Mouse (Mus musculus) midbrain, postnatal 0 days (tissue): ENCODE results near the gene Tgm5. TPM values are rescaled to one million over a fixed set of nuclear protein-coding genes. Genes with fewer than 3 reads are reported as not detected.
"Not testable (repeated sequence)": the region's sequence is repeated elsewhere in the genome, so short reads cannot be mapped to it uniquely, and the experiment has no call there.

Experiments
- ATAC-seq: fragments of 200-750 bp; cut with Nextera tagmentation; 2 replicates; pipeline ENCODE4 v1.8.0; 2017; ENCODE audit warnings: moderate number of reproducible peaks, mild to moderate bottlenecking, moderate TSS enrichment, moderate library complexity; ENCODE audit not compliant: low FRiP score
- DNase-seq: peaks from one replicate; pipeline ENCODE4 v3.0.0-alpha.2; 2015; ENCODE audit warnings: low spot score
- H3K27ac ChIP-seq: fragments of 300-500 bp; sonication (generic); 2 replicates; pipeline ENCODE4 v1.5.1; 2014; ENCODE audit warnings: low read depth, mild to moderate bottlenecking, low read length, mixed read lengths
- H3K27me3 ChIP-seq: fragments of 300-500 bp; sonication (generic); 2 replicates; pipeline ENCODE4 v1.6.1; 2014; ENCODE audit warnings: low read length, control low read depth, mixed read lengths; ENCODE audit not compliant: insufficient read depth
- H3K36me3 ChIP-seq: fragments of 300-500 bp; sonication (generic); 2 replicates; pipeline ENCODE4 v1.6.1; 2014; ENCODE audit warnings: low read length, control low read depth, mixed read lengths; ENCODE audit not compliant: insufficient read depth
- H3K4me1 ChIP-seq: fragments of 300-500 bp; sonication (generic); 2 replicates; pipeline ENCODE4 v1.6.1; 2014; ENCODE audit warnings: mild to moderate bottlenecking, control low read depth, antibody characterized with exemption, low read length, mixed read lengths; ENCODE audit not compliant: insufficient read depth
- H3K4me2 ChIP-seq: fragments of 300-500 bp; sonication (generic); 2 replicates; pipeline ENCODE4 v1.6.1; 2014; ENCODE audit warnings: low read depth, mild to moderate bottlenecking, low read length, mixed read lengths; ENCODE audit not compliant: poor library complexity, severe bottlenecking
- H3K4me3 ChIP-seq: fragments of 300-500 bp; sonication (generic); 2 replicates; pipeline ENCODE4 v1.5.1; 2014; ENCODE audit warnings: low read depth, mild to moderate bottlenecking, low read length, moderate library complexity
- H3K9ac ChIP-seq: fragments of 300-500 bp; sonication (generic); replicated peaks from 2 replicates; pipeline ENCODE4 v1.6.1; 2014; ENCODE audit warnings: mild to moderate bottlenecking, low read length, moderate library complexity, mixed read lengths; ENCODE audit not compliant: poor library complexity, severe bottlenecking
- H3K9me3 ChIP-seq: fragments of 300-500 bp; sonication (generic); 2 replicates; pipeline ENCODE4 v1.6.1; 2016; ENCODE audit warnings: low read length, control low read depth
- CTCF ChIP-seq: IDR thresholded peaks from 2 replicates; pipeline ENCODE4 v1.5.1; 2016; ENCODE audit warnings: antibody characterized with exemption, mild to moderate bottlenecking
- WGBS: fragments of 180-500 bp; shearing (Covaris S2); extraction: QIAGEN DNeasy Blood & Tissue Kit; methylation state at CpG from one replicate; pipeline ENCODE4 v1.1.7; 2014; 5-methylcytosine and 5-hydroxymethylcytosine counted together
- polyA plus RNA-seq: library from polyadenylated mRNA; unstranded; fragments of >200 nt; fragmentation: Nextera tagmentation; extraction: Ambion mirVana; gene quantifications from 2 replicates; pipeline ENCODE4 v1.2.1, GENCODE M21; 2015
- total RNA-seq: library from RNA; depleted of rRNA; stranded (reverse); fragments of >200 nt; gene quantifications from 2 replicates; pipeline ENCODE4 v1.2.3, GENCODE M21; 2014; rRNA removed

Tgm5 gene
- 0.14 and 0.44 TPM in 2 replicates for total RNA-seq
- polyA plus RNA-seq, result 0.11 and 0.32 TPM in 2 replicates

DNA sequence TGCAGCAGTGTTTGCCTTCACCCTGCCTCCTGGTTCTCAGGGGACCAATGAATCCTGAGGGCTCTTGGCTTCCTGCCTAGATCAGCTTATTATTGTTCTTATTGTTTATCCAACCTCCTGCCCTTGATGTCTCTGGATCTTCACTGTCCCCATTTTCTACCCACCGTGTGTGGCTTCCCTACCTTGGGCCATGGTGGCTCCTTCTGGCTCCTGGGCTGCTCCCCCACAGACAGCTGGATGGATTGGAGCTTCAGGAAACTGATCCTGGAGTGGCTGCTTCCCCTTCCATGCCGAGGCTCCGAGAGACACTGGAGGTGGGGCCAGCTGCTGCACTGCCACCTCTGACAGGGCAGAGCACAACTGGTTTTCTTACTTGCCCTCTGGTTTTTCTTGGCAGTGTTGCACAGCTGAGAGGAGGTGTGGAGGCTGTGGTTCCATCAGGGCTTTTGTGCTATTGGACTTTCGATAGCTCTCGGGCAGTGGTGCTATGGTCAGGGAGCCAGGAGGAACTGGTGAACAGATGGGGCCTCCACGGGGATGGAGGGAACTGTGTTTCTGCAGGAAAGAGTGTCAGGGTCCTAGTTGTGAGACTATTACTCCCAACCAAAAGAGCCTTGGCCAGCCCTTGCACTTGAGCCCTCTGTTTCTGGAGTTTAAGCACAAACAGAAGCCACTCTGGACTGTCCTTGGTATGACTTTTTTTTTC, at the start of gene Tgm5:
Gene Tgm5, minus strand, starts transcription at position 362 of the 706 bp plus-strand sequence.
- ATAC-seq (no peak), DNase-seq (no peak)
- Histone ChIP-seq H3K9me3 (no peaks in the 10 kb centered on the region), H3K36me3 (no peaks in the 10 kb centered on the region), H3K27ac (no peak within 1 kb of the TSS), H3K9ac (no peak within 1 kb of the TSS), H3K4me3 (no peak within 1 kb of the TSS), H3K4me1 (no peaks in the 10 kb centered on the region), H3K4me2 (no peak within 1 kb of the TSS), H3K27me3 (no peaks in the 10 kb centered on the region)
- TF ChIP-seq CTCF, result no peak
- WGBS, result 60% methylated on average over 6 of the region's 6 CpGs

DNA sequence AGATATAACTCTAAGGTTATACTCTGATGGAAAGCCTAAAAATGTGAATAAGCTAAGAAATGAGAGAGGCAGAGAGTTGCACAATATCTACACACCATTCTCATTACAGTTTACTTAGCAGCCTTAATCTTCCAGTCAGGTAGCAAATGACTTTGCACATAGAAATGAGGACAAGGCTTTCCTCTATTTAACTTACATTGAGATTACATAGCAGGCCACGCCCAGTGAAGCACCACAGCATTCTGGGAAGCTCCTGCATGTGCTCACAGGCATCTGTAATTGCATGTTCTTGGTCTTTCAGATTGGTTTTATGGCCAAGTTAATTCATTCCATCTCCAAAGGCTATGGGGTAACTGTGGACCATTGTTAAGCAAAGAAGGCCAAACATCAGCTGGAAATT, 47.2 kb upstream of the Tgm5 start:
- Histone ChIP-seq H3K4me3 (no peak overlapping the region), H3K9me3 (no peaks in the 10 kb centered on the region), H3K27me3 (no peaks in the 10 kb centered on the region), H3K9ac (no peak overlapping the region), H3K27ac (no peak overlapping the region), H3K4me1 (no peaks in the 10 kb centered on the region), H3K4me2 (no peak overlapping the region), H3K36me3 (no peaks in the 10 kb centered on the region)
- no peak for DNase-seq
- 74% methylated on average over 1 of the region's 1 CpGs for WGBS
- no peak for ATAC-seq
- no peak for TF ChIP-seq CTCF

DNA sequence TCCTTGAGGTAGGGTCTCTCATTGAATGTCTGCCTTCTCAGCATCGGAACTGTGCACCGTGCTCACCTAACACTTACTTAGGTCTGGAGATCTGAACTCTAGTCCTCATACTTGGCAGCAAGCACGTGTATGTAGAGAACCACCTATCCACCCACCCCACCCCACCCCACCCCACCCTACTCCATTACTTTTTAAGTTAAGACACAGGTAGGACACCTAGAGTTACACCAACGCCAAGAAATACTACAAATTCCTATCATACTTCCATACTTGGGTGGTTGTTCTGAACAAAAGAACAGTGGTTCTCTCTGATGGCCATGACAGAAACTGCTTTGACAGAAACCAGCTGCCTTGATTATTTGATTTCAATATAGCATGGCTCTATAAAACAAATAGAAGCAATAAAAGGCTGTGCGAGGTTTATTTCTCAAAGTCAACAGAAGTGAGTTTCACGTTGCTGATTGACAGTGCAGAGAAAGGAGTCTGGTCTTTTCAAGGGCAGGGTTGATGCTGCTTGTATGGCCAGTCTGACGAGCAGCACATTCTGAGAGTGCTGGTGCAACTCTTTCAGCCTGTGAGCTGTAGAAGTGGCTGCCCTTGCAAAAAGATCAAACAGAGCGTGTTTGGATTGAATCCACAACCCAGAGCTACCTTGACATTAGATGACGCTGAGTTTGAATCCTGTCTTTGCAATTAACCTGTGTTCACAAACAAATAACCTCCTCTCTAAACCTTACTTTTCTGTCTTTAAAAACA, 43.4 kb upstream of the Tgm5 start:
- no peak overlapping the region for H3K27ac ChIP-seq
- H3K4me3 ChIP-seq, result no peak overlapping the region
- H3K4me2 ChIP-seq, result no peak overlapping the region
- TF ChIP-seq CTCF, result no peak
- no peaks in the 10 kb centered on the region for H3K4me1 ChIP-seq
- no peaks in the 10 kb centered on the region for H3K9me3 ChIP-seq
- no peak for DNase-seq
- 63% methylated on average over 9 of the region's 9 CpGs for WGBS
- no peaks in the 10 kb centered on the region for H3K27me3 ChIP-seq
- H3K36me3 ChIP-seq, result no peaks in the 10 kb centered on the region
- no peak for ATAC-seq
- no peak overlapping the region for H3K9ac ChIP-seq

DNA sequence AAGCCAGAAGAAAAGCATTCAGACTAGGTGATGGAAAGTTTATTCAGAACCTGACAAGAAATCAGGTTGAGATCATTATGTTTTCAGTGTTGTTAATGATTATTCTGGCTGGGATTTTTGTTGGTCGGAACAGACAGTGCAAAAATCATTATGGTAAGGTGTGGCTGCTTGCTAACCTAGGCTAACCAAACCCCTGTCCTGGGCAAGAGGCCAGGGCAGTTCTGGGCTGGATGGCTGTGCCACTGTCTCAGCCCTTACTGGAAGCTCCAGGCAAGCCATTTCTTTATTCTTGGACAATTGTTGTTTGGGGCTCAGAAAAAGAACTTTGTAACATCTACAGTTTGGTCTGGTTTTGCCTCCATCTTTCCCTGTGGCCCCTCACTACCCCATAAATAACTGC, 41.9 kb upstream of the Tgm5 start:
- no peaks in the 10 kb centered on the region for H3K27me3 ChIP-seq
- WGBS, result 88% methylated on average over 1 of the region's 1 CpGs

DNA sequence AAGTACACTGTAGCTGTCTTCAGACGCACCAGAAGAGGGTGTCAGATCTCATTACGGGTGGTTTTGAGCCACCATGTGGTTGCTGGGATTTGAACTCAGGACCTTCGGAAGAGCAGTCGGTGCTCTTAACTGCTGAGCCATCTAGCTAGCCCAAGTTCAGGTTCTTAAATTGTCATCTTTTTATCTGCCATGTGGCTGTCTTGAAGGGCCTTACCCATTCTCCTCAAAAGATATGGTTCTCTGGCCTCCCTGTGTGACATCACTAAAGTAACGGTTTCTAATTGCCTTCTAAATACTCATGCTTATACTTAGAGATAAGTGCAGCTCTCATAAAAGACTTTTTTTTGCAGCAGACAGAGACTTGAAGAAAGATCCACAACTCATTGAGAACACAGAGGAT, 40.7 kb upstream of the Tgm5 start:
- not testable (repeated sequence) for H3K9me3 ChIP-seq, ATAC-seq, H3K27me3 ChIP-seq, H3K27ac ChIP-seq, H3K9ac ChIP-seq, H3K4me2 ChIP-seq, DNase-seq, H3K4me1 ChIP-seq, H3K4me3 ChIP-seq, H3K36me3 ChIP-seq
- WGBS, result 90% methylated on average over 5 of the region's 5 CpGs

More for the DNA sequence above, 41.9 kb upstream of the Tgm5 start:
- ATAC-seq (no peak), DNase-seq (no peak)
- H3K4me2 ChIP-seq, result no peak overlapping the region
- H3K9me3 ChIP-seq, result no peaks in the 10 kb centered on the region
- no peaks in the 10 kb centered on the region for H3K4me1 ChIP-seq
- no peak for TF ChIP-seq CTCF
- H3K36me3 ChIP-seq, result no peaks in the 10 kb centered on the region
- no peak overlapping the region for H3K4me3 ChIP-seq
- no peak overlapping the region for H3K9ac ChIP-seq
- H3K27ac ChIP-seq, result no peak overlapping the region

DNA sequence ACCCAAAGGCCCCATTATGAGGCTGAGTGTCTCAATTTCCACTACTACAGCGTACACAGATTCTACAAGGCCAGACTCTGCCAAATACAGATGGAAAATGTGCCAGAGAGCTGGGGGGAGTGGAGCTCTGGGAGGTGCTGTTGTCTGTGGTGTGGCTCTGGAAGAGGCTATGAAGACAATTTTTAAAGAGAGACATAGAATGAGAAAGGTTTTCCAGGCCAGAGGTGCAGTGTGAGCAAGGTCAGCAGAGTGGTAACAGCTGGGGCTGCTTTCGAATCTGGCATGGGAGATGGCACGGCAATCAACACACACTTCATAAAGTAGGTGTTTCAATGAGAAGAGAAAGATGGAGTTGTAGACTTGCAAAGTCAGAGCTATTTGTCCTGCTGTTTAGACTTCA, 33.6 kb upstream of the Tgm5 start:
- 89% methylated on average over 3 of the region's 3 CpGs for WGBS
- no peaks in the 10 kb centered on the region for H3K36me3 ChIP-seq
- ATAC-seq, result no peak

More for the DNA sequence above, 33.6 kb upstream of the Tgm5 start:
- no peak overlapping the region for H3K9ac ChIP-seq
- no peak for TF ChIP-seq CTCF
- DNase-seq, result no peak
- no peak overlapping the region for H3K27ac ChIP-seq
- H3K4me3 ChIP-seq, result no peak overlapping the region
- H3K4me2 ChIP-seq, result no peak overlapping the region
- H3K4me1 ChIP-seq, result no peaks in the 10 kb centered on the region
- H3K9me3 ChIP-seq, result no peaks in the 10 kb centered on the region
- H3K27me3 ChIP-seq, result no peaks in the 10 kb centered on the region
